Mouse (Mus musculus): Measurements from ENCODE around the gene Gm26741.
A peak's percentile ranks its signal among the peaks of the same experiment; 100 is the strongest.
"Not testable (repeated sequence)": the region's sequence is repeated elsewhere in the genome, so short reads cannot be mapped to it uniquely, and the experiment has no call there.

Gm26741 gene

DNA sequence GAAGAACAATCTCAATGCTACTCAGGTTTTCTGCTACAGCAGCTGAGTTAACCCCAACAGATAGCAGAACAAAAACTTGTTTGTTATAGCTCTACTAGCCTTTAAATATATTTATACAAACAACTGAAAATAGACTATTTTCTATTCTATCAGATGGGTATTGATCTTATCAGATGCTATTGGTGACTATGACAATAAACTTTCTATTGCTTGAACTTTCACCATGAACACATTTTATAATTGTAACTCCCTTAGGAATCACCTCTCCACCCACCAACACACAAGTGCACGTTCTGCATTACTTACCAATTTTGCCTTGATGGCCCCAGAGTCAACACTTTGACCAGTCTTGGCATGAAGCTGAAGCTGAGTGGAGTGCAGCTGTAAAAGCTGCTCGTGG, at the start of gene Gm26741:
Gene Gm26741, plus strand, starts transcription at position 301 of the 400 bp plus-strand sequence.
- DNase-seq (ENCODE audit: low read depth, low spot score) = no peak

DNA sequence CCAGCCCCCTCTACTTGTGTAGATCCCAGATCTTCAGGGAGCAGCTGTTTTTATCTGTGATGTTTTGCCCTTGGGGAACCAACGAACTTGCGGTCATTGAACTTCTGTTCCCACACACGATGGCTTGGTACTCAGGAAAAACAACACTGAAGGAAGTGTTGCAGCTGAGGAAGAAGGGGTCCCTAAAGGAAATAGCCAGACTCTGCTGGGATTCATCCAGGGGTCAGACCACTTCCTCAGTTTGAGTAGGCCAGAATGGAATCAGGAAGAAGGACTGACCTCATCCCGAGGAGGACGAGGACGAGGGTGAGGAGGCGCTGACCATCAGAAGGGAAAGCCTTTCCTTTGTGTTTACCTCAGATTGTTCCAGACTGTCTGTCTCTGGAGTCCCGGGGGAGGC, 49.4 kb upstream of the Gm26741 start:
- DNase-seq (ENCODE audit: low read depth, low spot score) = no peak

DNA sequence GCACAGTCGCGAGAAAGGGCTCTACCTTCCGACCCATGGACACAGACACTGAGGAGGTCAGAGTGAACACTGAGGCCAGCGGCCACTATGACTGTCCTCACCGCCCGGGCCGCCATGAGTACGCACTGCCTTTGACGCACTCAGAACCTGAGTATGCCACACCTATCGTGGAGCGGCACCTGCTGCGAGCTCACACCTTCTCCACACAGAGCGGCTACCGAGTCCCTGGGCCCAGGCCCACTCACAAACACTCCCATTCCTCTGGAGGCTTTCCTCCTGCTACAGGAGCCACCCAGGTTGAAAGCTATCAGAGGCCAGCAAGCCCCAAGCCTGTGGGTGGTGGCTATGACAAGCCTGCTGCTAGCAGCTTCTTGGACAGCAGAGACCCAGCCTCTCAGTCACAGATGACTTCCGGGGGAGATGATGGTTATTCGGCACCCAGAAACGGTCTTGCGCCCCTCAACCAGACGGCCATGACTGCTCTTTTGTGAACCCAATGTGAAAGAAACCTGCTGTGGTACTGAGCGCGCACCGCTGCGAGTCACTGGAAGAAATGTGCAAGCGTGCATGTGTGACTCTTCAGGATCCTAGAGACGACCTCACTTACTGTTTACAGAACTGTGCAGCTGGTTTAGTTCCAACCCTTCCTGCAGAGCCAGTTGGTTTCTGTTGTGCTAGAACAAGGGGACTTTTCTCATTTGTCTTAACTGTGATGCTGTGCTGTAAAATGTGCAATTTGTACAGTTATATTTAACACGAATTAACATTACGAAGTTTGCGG, 38.9 kb upstream of the Gm26741 start:
- DNase-seq (ENCODE audit: low read depth, low spot score) = no peak

DNA sequence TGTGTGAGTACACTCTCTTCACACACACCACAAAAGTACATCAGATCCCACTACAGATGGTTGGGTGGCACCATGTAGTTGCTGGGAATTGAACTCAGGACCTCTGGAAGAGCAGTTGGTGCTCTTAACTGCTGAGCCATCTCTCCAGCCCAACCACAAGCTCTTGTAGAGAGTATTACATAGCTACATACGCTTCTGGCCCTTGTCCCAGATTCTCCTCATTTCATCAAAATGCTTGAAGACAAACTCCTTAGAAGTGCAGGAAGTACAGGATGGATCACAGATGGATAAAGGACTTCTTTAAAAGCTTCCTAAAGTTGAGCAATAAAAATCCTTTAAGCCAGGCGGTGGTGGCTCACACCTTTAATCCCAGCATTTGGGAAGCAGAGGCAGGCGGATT, 36.6 kb upstream of the Gm26741 start:
- DNase-seq (ENCODE audit: low read depth, low spot score) = no peak

DNA sequence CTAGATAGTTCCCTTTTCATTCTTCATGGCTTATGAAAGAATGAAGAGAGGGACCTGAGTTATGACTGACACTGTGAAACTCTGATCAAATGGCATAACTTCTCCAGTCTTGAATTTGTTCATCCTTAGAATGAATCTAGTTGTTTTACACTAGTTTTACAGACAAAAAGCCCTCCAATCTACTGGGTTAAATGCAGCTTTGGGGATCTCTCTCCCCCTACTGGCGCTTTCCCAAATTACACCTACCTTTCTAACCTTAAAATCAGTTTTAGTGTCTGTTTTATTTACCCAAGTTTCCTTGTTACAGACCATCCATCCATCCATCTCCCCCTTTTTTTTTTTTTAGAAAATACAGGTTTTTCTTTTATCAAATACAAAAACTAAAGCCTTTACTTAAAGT, 27.6 kb upstream of the Gm26741 start:
- DNase-seq (ENCODE audit: low read depth, low spot score) = no peak

DNA sequence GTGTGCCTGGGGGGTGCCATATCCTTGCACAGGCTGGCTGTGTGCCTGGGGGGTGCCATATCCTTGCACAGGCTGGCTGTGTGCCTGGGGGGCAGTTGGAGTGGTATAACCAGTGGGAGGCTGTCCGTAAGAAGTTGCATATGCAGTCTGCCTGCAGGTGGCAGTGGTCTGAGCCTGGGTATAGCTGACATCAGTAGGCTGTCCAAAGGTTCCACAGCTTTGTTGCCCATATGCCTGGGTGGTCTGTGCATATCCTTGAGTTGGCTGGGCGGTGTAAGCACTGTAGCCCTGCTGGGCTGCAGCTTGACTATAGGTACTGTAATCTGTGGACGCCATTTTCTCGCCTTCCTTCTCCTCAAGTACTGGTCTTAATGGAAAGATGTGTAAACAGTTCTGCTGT, 15.2 kb upstream of the Gm26741 start:
- not testable (repeated sequence) for DNase-seq (ENCODE audit: low read depth, low spot score)

DNA sequence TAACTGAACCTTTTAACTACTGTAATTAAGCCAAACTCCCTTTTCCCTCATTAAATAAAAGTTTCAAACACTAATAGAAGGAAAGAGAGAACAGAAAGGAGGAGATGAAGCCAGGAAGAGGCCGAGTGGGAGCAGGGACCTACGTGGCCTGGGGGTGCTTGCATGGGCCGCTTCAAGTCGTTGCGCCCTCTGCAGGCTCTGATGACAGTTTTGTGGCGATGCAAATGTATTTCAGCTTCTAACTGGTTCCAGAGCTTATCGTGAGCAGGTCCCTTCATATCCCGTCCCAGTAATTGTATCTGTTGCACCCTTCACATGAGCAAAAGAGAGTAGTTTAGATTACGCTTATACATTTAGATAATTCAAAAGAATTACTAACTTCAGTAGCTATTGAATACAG, 5.4 kb upstream of the Gm26741 start:
- no peak for DNase-seq (ENCODE audit: low read depth, low spot score)

DNA sequence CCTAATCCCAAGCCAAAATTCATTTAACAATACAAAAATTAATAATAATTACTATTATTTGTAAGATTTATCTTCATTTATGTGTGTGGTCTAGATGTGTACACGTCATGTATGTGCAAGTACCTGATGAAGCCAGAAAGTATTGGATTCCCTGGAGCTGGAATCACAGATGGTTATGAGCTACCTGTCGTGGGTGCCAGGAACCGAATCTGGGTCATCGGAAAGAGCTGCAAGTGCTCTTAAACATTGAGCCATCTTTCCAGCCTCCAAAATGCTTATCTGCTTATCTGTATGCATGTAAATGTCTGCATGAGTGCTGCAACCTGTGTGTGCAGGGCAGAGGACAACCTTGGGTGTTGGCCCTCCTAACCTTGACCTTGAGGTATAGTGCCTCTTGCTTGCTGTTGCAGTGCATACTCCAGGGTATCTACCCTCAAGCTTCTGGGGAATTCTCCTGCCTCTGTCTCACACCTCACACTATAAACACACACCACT, 1.7 kb downstream of the Gm26741 start:
- DNase-seq (ENCODE audit: low read depth, low spot score) = no peak

DNA sequence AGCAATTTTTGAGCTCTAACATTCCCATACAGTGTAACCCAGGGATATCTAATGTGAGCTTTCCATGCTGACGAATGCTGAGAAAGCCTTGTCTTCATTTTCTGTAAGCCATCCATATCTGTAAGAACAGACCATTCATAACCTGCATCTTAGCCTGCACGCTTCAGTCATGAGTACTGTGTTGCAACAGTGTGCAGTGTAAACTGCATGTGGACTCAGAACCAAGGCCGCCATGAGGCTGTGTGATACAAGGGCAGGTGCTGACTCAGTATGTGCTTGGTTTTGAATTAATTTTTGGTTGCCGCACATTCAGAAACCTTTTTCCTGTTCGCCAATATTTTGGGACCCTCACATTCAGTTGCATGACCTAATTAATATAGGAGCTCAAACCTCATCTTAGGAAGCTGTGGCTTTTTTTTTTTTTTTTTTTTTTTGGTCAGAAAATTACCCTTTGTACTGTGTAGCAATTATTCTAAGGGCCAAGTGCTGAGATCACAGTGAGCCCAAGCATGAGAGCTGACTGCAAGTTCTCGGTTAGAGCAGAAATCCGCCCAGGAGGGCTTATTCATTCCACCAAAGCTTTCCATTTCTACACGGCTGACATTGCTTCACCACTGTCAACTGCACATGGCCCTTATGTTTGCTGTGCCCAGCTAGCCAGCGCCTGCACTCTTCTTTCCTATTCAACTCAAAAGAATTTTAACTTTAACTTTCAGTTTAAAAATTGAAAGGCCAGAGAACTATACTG, 2.5 kb downstream of the Gm26741 start:
- no peak for DNase-seq (ENCODE audit: low read depth, low spot score)

DNA sequence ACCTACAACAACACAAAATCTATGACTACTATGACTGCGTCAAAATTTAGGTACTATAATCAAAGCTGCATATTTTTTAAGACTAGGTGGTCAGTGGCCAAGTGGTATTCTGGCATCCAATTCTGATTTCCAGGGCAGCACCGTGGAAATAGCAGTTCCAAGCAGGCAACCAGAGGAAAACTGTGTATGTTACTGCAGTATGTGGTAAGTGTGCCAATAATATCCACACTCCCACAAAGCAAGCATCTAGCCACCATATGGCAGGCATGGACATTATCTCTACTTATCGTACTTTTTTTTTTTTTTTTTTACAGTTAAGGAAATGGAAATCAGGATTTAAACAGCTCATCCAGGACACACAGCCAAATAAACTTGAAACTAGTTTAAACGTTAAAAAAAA, 9.8 kb downstream of the Gm26741 start:
- DNase-seq (ENCODE audit: low read depth, low spot score) = no peak

DNA sequence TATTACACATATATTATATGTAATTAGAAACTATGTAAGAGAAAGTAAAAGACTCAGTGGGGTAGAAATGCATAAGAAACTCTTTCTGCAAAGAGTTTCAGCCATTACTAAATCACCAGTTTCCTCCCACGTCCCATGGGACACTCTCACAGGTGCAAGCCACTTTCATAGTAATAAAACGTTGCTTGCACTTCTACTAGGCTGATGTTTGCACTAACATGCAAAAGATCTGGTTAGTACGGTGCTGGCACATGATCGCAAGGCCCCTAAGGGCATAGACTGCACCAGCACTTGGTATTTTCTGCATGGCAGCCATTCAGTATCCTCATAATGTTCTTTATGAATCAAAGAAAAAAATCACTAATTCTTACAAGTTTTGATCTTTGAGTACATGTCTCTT, 15.3 kb downstream of the Gm26741 start:
- no peak for DNase-seq (ENCODE audit: low read depth, low spot score)

DNA sequence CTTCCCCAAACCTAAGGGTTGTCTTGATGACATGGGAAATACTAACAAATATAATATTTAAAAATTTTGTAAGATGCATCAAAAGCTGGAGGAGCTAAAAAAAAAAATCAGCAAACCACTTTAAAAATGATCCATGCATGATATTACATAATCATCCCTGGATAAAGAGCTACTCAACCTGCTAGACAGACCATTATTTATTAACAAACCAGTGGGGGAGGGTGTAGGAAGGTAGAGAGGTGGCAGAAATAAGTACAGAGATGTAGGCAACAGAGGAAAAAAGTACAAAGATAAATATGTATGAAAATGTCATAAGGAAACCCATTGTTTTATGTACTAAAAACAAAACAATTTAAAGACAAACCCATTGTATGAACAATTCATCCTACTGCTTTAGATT, 16.1 kb downstream of the Gm26741 start:
- no peak for DNase-seq (ENCODE audit: low read depth, low spot score)

DNA sequence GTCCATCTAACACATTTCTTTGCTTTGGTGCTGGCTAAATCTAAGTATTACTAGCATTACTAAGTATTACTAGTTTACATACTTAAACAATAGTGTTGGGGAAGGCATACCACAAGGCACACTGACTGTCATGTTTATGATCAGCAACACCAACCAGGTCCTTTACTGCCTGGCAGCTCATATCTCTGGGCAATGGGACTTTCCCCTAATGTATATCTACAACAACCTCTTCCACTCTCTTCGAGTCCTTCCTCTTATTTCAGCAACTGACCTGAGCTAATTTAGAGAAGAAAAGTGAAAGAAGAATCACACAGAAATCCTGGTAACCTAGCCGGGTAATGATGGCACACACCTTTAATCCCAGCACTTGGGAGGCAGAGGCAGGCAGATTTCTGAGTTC, 17.9 kb downstream of the Gm26741 start:
- DNase-seq (ENCODE audit: low read depth, low spot score) = no peak

DNA sequence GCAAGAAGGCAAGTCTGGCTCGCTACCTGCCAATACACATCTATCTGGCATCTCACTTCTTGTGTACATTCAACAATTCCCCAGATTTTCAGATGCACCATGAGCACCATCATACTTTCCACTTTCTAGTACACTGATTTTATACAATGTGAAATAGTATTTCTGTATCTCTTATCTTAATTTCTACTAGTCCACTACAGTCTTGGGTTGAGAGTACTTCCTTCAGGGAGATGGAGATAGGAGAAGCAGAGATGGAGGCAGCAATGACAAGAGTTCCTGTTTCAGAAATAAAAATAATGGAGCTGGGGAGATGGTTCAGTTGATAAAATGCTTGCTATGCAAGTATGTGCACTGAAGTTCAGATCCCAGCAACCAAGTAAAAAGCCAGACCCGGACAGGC, 19.2 kb downstream of the Gm26741 start:
- no peak for DNase-seq (ENCODE audit: low read depth, low spot score)

DNA sequence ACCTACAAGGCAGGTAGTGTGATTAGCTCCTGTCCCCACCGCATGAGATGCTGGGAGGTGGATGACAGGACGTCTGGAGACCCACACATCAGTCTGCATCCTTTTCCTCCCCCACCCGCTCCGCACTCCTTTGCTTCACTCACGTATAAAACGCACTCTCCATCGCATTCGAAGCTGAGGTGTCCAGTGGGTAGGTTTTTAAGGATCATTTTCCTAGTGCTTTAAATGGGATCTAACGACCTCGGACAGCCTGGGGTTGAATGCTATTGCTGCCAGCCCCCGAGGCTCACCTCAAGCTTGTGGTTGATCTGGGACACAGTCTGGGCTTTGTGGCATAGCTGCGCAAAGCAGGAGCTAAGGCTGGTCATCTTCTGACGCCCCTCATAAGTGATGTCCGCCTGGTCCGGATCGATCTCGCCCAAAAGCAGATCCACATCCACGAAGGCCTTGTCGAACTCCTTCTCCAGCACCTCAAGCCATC, 22.8 kb downstream of the Gm26741 start:
- peak; percentile 7 for DNase-seq (ENCODE audit: low read depth, low spot score)

DNA sequence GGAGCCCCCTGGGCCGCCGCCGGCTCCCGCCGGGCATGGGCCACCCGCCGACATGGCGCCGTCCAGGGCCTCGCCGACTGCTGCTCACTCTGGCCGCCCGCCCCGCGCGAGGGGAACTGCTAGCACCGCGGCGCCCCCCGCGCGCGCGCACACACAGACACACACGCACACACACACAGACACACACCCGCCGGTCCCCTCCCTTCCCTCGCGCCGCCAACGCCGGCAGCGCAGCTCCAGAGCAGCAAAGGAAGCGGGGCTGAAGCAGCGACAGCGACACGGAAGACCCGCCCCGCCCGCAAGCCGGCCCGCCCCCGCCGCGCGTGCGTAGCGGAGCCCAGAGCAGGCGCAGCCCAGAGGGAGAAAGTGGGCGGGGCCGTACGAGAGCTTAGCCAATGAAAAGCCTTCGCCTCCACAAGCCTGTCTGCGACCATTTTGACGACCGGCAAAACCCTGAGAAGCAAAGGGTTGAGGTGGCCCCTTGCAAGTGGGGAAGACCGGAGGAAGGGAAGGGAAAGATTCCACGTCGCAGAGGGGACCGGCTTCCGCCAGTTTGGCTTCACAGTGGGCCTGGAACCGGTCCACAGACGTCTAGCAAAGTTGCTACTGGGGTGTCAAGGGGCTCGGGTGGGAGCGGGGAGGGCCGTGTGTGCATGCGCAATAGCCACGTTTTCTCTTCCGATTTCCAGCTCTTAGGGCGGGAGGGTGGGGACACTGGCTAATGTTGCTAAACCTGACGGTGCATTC, 23.5 kb downstream of the Gm26741 start, which contains the start of gene Gopc:
Gene Gopc, minus strand, starts transcription at position 280 of the 747 bp plus-strand sequence.
- peak; percentile 94 for DNase-seq (ENCODE audit: low read depth, low spot score)

DNA sequence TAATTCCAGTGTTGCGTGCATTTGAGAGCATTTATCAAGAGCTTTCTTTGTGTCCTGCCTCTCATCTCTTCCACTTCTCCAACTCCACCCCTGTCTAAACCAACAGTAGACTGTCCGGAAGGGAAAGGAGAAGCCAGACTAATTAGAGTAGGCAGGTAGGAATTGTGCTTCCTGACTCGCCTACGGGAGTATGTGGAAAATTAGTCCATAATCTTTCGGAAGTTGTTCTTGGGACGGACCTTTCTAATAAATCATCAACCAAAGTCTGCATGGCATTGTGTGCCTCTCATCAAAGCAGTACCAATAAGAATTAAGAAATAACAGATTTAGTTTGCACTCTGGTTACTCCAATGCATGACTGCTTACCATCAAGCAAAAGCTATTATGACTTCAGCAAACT, 24.5 kb downstream of the Gm26741 start:
- DNase-seq (ENCODE audit: low read depth, low spot score) = no peak

DNA sequence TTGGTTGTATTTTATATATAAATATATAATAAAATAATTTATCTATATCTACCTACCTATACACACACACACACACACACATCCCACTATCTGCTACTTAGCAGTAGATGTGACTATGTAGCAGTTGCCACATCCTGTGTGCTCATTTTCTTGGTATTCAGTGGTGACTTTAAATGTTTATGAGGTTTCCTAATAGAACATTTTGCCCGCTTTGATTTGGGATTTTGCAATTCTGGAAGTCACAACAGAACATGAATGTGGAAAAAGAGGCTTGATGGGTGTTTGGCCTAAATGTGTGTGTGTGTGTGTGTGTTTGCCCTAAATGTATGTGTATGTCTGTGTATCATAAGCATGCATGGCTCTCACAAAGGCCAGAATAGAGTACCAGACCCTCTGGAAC, 25.0 kb downstream of the Gm26741 start:
- no peak for DNase-seq (ENCODE audit: low read depth, low spot score)

DNA sequence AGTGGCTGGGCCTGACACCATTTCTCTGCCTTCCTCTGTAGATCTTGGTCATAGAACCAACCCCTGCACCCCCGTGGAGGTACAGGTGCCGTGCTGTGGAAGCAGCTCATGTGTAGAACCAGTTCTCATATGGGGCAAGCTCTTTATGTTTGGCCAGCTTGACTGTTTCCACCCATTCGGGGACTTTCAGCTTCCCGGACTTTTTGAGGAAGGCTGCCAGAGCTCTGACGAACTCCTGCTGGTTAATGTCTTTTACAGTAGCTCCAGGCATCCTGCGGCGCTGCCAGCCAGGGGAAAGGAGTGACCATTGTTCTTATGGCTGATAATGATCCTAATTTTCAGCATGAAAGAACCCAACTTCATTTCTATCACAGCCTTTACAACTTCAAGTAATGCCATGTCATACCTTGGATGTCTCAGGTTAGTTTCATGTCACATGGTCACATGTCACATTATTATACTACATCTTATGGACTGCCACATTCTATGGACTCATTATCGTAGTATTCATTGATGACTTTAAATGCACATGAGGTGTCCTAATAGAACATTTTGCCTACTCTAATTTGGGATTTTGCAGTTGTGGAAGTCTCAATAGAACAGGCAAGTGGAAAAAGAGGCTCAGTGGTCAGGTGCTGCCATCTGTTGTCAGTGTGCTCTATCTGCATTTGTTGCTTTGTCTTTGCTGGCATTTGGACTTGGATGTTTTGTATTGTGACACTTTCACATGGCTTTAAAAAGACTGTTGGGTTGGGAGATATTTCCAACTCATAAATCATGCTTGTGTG, 26.4 kb downstream of the Gm26741 start:
- DNase-seq (ENCODE audit: low read depth, low spot score) = peak; percentile 36

DNA sequence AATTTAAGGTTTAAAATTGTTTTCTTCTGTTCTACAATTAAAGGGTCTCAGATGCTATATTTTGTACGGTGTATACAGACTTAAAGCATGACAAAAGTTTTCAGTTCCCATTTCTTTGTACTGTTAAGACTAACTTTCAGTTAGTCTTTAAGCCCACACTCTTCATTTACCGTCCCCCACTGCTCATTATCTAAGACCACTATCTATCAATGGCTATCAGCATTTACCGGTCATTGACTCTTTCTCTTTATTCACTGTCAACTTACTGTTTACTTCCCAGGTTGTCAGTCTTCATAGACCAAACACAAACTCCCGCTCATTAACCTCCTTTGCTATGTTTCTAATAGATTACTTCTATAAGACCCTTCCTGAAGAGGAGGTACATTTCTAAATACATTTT, 28.6 kb downstream of the Gm26741 start:
- DNase-seq (ENCODE audit: low read depth, low spot score) = no peak

DNA sequence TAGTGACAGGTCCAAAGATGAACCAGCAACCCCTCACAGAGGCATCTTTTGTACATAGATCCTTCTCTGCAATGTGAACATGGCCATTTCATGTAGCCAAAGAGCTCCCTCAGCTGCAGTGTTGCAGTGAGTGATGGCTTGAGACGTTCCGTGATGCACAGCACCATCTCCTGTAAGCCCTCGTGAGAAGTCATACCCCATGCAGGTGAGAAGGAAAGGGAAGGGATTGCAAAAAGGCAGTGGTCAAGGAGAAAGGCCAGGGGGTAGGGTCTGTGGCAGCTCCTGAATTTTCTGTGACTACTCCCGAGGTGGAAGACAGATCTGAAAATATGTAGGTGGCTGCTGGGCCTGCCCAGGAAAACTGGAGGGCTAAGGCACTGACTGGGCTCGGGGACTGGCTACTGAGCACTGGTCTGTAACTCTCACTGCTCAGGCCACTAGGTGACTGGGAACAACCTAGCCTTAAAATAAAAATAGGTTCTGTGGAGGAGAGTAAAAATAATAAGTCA, 30.4 kb downstream of the Gm26741 start, which contains the start of gene Nepn:
Gene Nepn, plus strand, starts transcription at position 51 of the 509 bp plus-strand sequence.
- DNase-seq (ENCODE audit: low read depth, low spot score) = no peak

Measured in embryo, embryonic 11.5 days (tissue).